ENCODE assay signal across 8 mouse cellular contexts in genomic region chr2:71627097-71627755, GRCm38 (mm10).
DNase-seq lines count a peak whose midpoint lies in the region; ATAC-seq and TF ChIP-seq lines count a peak whose summit lies in the region.

No protein-coding gene starts in this region.

- dilution Hi-C loops in CH12.LX (cut with MboI; ENCODE audit: extremely low pct_ligation_motif_present, extremely low pct_unique_long_range_greater_than_20kb, low sequenced_read_pairs), result no loop called here

- no peaks in the 10 kb centered on the region for H3K79me2 ChIP-seq in CH12.LX (replicated peaks; ENCODE audit: control insufficient read depth, extremely low read depth, insufficient read depth, poor library complexity, severe bottlenecking)

- no peak overlapping the region for H3K27ac ChIP-seq in CH12.LX (ENCODE audit: insufficient read depth, low read depth)
- peak overlapping the region; percentile 28 for H3K27ac ChIP-seq in midbrain, embryonic 10.5 days (replicated peaks)

- no peak for TF ChIP-seq CTCF in CH12.LX (conservative IDR thresholded peaks at IDR 0.05 in 1 of 2, IDR thresholded peaks at IDR 0.05 in 1 of 2; ENCODE audit: low read depth in 2 of 2, low read length in 2 of 2)

- no peaks in the 10 kb centered on the region for H3K36me3 ChIP-seq in CH12.LX (replicated peaks in 1 of 2; ENCODE audit: control insufficient read depth in 1 of 2, insufficient read depth in 1 of 2, low read length in 1 of 2)
- no peaks in the 10 kb centered on the region for H3K36me3 ChIP-seq in midbrain, embryonic 10.5 days

- WGBS in midbrain, embryonic 10.5 days, result 54% methylated on average over 14 of the region's 14 CpGs

- peak overlapping the region in 1 of 3 experiments; percentile 33 for H3K4me3 ChIP-seq in CH12.LX (replicated peaks in 1 of 3; ENCODE audit: low read depth in 2 of 3, low read length in 2 of 3, poor library complexity in 1 of 3)
- no peak overlapping the region for H3K4me3 ChIP-seq in midbrain, embryonic 10.5 days

- peak; percentile 35 for ATAC-seq in granulocyte monocyte progenitor cell, adult 5-6 weeks (replicated peaks; ENCODE audit: poor library complexity, severe bottlenecking)
- no peak for ATAC-seq in erythroid progenitor cell, adult 5-6 weeks (replicated peaks; ENCODE audit: low FRiP score, poor library complexity, severe bottlenecking)

- H3K4me1 ChIP-seq in CH12.LX (ENCODE audit: control insufficient read depth in 1 of 2, insufficient read depth in 2 of 2), result peaks cover 13 to 28% of the 10 kb centered on the region in 2 experiments
- H3K4me1 ChIP-seq in midbrain, embryonic 10.5 days, result peaks cover 50% of the 10 kb centered on the region

- no peaks in the 10 kb centered on the region for H3K9me3 ChIP-seq in CH12.LX (replicated peaks; ENCODE audit: low read length)
- no peaks in the 10 kb centered on the region for H3K9me3 ChIP-seq in midbrain, embryonic 10.5 days (replicated peaks)

- no peak for TF ChIP-seq RAD21 in CH12.LX (IDR thresholded peaks at IDR 0.05; ENCODE audit: low read depth, low read length)

- no peak for TF ChIP-seq EP300 in CH12.LX (IDR thresholded peaks at IDR 0.05; ENCODE audit: low read length)

- in situ Hi-C loops in CH12.LX (cut with MboI; ENCODE audit: low pct_ligation_motif_present, low pct_unique_long_range_greater_than_20kb, low sequenced_read_pairs), result no loop called here

- no peak overlapping the region for H3K9ac ChIP-seq in CH12.LX (ENCODE audit: insufficient read depth, low read depth)

- TF ChIP-seq POLR2A in CH12.LX (IDR thresholded peaks at IDR 0.05; ENCODE audit: low read depth, low read length), result no peak

- DNase-seq in frontal cortex, postnatal 10 days (ENCODE audit: low spot score in 2 of 2), result peak; percentile 22 to 30
- DNase-seq in frontal cortex, postnatal 14 days (ENCODE audit: low spot score in 2 of 2), result no peak
- DNase-seq in CH12.LX (ENCODE audit: extremely low read depth), result peak; percentile 81
- no peak for DNase-seq in midbrain, embryonic 10.5 days (ENCODE audit: low spot score)
- DNase-seq in right cerebral cortex, postnatal 4 days, result peak; percentile 34
- no peak for DNase-seq in ovary, adult 18-20 months (ENCODE audit: low spot score)

- no peaks in the 10 kb centered on the region for H3K27me3 ChIP-seq in CH12.LX (replicated peaks)
- peaks cover 60% of the 10 kb centered on the region for H3K27me3 ChIP-seq in midbrain, embryonic 10.5 days (ENCODE audit: low read depth, poor library complexity, severe bottlenecking)

- H3K4me2 ChIP-seq in CH12.LX (ENCODE audit: insufficient read depth, low read depth, poor library complexity, severe bottlenecking), result peak overlapping the region; percentile 85; the same call in 1 of the 2 replicates

TF ChIP-seq in CH12.LX, 34 proteins besides CTCF, POLR2A, EP300 and RAD21:
- TF ChIP-seq MAFK (IDR thresholded peaks at IDR 0.05; ENCODE audit: insufficient replicate concordance, low read length) (no peak), BHLHE40 (IDR thresholded peaks at IDR 0.05; ENCODE audit: low read depth, low read length) (0 out of 2 replicates have a peak, but pooled peaks have one; percentile 5)

Comparison
In these comparisons a context has a peak if more than half of its experiments do, and no peak if none do; other contexts are left out.
1. DNase-seq: peak in frontal cortex, postnatal 10 days (2 of 2), CH12.LX (single experiment) and right cerebral cortex, postnatal 4 days (single experiment); none in frontal cortex, postnatal 14 days (0 of 2), midbrain, embryonic 10.5 days (single experiment) and ovary, adult 18-20 months (single experiment).